Mouse (Mus musculus) lung, adult 2 months (tissue): ENCODE data around the gene Tmem102. TPM values are rescaled to one million over a fixed set of nuclear protein-coding genes. Genes with fewer than 3 reads are reported as not detected.

ENCODE experiments used
- DNase-seq: peaks from one replicate; pipeline ENCODE4 v3.0.0; 2022
- H3K4me1 ChIP-seq: fragments of 200-500 bp; 2 replicates; pipeline ENCODE4 v1.6.1; 2011; ENCODE audit warnings: low read length; ENCODE audit not compliant: control insufficient read depth, insufficient read depth
- H3K4me3 ChIP-seq: fragments of 200-500 bp; replicated peaks from 2 replicates; pipeline ENCODE3; 2011; ENCODE audit warnings: low read depth, mild to moderate bottlenecking, control low read depth, low read length; ENCODE audit errors: extremely low read depth
- CTCF ChIP-seq: fragments of 200-500 bp; IDR thresholded peaks from 2 replicates; pipeline ENCODE4 v1.5.1; 2011; ENCODE audit warnings: mild to moderate bottlenecking, low read length, control low read depth; ENCODE audit not compliant: insufficient read depth
- POLR2A ChIP-seq: fragments of 200-500 bp; IDR thresholded peaks from 2 replicates; pipeline ENCODE4 v1.6.1; 2011; ENCODE audit warnings: low read depth, mild to moderate bottlenecking, control low read depth, low read length, borderline replicate concordance; ENCODE audit errors: extremely low read depth
- WGBS: fragments of 180-500 bp; shearing (Covaris S2); methylation state at CpG from one replicate; pipeline ENCODE4 v1.1.7; 2018; 5-methylcytosine and 5-hydroxymethylcytosine counted together
- polyA plus RNA-seq: library from polyadenylated mRNA; depleted of rRNA; stranded (reverse); fragments of >200 nt; gene quantifications from 2 replicates; pipeline ENCODE4 v1.2.3, GENCODE M21; 2012

Gene Tmem102
- polyA plus RNA-seq, 1 experiment, result 9.4 TPM

DNA sequence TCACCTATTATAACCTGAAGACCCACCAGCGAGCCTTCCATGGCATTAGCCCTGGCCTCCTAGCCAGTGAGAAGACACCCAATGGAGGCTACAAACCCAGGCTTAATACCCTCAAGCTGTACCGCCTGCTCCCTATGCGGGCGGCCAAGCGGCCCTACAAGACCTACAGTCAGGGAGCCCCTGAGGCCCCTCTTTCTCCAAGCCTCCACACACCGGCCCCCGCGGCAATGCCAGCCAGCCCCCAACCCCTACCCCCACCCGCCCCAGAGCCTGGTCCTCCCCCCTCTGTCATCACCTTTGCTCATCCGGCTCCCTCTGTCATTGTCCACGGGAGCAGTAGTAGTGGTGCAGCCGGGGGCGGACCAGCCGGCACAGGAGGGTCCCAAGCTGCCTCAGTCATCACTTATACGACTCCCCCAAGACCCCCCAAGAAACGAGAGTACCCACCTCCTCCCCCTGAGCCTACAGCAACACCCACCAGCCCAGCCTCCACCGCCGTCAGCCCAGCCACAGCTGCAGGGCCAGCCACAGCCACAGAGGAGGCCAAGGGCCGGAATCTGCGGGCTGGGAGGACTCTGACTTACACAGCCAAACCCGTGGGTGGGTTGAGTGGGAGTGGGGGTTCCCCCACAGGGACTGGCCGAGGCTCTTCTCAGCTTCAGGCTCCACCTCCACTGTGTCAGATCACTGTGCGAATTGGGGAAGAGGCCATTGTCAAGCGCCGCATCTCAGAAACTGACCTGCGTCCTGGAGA is 27.7 kb downstream of the Tmem102 start:
- Histone ChIP-seq H3K4me3 (no peak overlapping the region), H3K4me1 (no peaks in the 10 kb centered on the region; the same call in 1 of the 2 replicates)
- no peak for DNase-seq
- TF ChIP-seq POLR2A (no peak), CTCF (no peak)
- 66% methylated on average over 26 of the region's 26 CpGs for WGBS

DNA sequence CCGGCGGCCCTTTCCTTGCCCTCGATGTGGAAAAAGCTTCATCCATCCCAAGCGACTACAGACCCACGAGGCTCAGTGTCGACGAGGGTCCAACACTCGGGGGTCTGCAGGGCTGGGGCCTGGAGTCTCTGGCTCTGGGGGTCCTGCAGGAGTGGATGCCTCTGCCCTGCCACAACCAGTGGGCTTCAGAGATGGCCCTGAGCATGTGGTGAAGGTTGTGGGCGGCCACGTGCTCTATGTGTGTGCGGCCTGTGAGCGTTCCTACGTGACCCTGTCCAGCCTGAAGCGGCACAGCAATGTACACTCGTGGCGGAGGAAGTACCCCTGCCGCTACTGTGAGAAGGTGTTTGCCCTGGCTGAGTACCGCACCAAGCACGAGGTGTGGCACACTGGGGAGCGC is 28.9 kb downstream of the Tmem102 start:
- DNase-seq, result no peak
- 82% methylated on average over 20 of the region's 20 CpGs for WGBS
- no peaks in the 10 kb centered on the region for H3K4me1 ChIP-seq
- no peak overlapping the region for H3K4me3 ChIP-seq
- TF ChIP-seq POLR2A (no peak), CTCF (no peak)

DNA sequence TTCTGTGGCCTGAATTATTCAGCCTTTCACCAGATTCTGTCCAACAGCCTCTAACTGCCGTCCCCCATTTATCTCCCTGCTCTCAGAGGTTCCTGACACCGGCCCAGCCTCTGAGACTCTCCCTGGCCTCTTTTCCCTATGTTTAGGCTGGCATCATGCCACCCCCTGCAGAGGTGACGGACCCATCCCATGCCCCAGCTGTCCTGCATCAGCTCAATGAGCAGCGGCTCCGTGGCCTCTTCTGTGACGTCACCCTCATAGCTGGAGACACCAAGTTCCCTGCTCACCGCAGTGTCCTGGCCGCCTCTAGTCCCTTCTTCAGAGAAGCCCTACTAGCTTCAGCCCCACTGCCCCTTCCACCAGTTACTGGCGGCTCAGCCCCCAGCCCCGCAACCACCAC is 29.7 kb downstream of the Tmem102 start:
- WGBS, result 66% methylated on average over 10 of the region's 10 CpGs
- no peak overlapping the region for H3K4me3 ChIP-seq
- no peak for DNase-seq
- TF ChIP-seq CTCF (no peak), POLR2A (no peak)
- H3K4me1 ChIP-seq, result no peaks in the 10 kb centered on the region

DNA sequence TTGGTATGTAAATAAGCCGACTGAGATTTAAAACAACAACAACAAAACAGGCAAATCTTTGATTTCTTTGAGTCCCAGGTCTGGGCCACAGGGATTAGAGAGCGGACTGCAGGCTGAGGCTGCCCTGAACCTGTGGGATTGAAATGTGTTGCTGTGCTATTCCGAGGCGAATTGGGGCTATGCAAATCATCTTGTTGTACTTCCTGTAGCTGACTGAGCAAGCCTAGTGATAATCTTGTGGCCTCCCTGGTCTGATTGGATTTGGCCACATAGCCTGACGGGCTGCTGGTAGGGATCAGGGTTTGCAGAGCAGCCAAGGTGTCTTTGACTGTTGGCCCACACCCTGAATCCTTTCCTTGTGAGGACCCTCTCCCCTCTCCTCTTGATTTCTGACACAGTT is 30.5 kb downstream of the Tmem102 start:
- DNase-seq, result no peak
- H3K4me1 ChIP-seq, result no peaks in the 10 kb centered on the region
- no peak overlapping the region for H3K4me3 ChIP-seq
- no peak for TF ChIP-seq POLR2A
- no peak for TF ChIP-seq CTCF
- WGBS, result 69% methylated on average over 5 of the region's 5 CpGs

DNA sequence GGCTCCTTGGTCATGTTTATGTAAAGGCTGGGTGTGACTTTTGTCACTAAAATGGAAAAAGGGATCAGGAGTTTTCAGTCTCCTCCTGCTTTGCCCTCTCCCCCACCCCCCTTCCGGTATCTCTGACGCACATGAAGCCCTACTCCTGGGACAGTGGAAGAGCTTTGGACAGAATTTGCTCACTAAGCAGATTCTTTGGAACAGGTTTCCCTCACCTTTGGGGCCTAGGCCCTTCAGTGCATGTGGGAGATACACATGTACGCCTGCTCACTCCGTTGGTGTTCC is 37.9 kb downstream of the Tmem102 start:
- WGBS, result 24% methylated on average over 4 of the region's 4 CpGs
- Histone ChIP-seq H3K4me1 (peaks cover 17% of the 10 kb centered on the region), H3K4me3 (peak overlapping the region; percentile 99)
- DNase-seq, result no peak
- TF ChIP-seq POLR2A, result no peak
- no peak for TF ChIP-seq CTCF

DNA sequence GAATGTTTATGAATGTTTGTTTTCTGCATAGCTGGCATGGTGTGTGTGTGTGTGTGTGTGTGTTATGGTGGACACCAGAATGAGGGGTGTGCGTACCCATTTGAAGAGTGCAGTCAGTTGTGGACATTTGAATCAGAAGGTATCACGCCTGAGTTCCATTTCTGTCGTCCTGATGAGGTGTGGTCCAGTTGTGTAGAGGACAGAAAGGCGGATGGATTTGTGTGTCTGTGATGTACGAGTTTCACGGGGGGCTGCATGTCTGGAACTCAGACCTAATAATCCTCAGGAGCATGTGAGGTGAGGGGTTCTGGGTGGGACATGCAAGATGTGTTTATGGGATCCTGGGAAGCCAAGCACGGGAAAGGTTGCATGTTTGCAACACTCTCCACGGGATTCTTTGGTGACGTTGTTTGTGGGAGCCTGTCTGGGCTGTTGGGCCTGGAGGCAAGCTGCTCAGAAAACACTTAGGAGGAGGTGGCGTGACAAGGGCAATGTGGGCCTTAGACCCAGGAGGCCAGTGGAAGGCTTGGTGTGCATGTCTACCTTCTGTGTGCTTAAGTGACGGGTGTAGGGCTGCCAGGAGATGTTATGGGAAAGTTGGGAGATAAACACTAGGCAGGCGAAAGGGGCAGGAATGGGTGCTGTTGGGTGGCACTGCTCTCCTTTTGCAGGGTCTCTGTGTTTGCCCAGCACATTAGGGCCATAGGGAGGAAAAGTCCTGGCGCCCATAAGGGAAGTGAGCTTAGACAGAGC is 38.4 kb downstream of the Tmem102 start:
- H3K4me1 ChIP-seq, result peaks cover 17% of the 10 kb centered on the region
- no peak for TF ChIP-seq CTCF
- peak; percentile 33; the same call in 1 of the 2 replicates for TF ChIP-seq POLR2A
- H3K4me3 ChIP-seq, result peak overlapping the region; percentile 99
- WGBS, result 22% methylated on average over 13 of the region's 13 CpGs
- DNase-seq, result peak; percentile 42

DNA sequence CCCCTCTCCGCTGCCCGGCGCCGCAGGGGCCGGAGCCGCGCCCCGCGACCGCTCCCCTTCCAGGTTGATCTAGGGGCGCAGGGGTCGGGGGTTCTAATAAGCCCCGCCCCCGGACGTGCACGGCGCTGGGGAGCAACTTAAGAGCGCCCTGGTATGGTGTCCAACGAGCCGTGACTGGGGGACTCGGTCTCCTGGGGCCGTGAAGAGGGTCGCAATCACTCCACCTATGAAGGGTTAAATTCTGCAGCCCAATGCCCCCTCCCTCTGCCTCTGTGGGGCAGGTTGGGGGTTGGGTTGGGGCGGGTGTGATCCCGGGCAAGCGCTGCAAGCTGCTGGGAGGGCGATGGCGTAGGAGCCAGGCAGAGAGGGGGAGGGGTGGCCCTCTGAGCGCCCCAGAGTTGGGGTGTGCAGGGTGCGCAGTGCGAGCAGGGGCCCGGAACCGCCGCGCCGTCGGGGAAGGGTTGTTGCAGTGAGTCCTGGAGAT is 39.3 kb downstream of the Tmem102 start:
- WGBS, result under 1% methylated on average over 36 of the region's 37 CpGs
- peak; percentile 78 for DNase-seq
- H3K4me1 ChIP-seq, result peaks cover 17% of the 10 kb centered on the region
- TF ChIP-seq CTCF (no peak), POLR2A (peak; percentile 60; the same call in 1 of the 2 replicates)
- H3K4me3 ChIP-seq, result peak overlapping the region; percentile 99

DNA sequence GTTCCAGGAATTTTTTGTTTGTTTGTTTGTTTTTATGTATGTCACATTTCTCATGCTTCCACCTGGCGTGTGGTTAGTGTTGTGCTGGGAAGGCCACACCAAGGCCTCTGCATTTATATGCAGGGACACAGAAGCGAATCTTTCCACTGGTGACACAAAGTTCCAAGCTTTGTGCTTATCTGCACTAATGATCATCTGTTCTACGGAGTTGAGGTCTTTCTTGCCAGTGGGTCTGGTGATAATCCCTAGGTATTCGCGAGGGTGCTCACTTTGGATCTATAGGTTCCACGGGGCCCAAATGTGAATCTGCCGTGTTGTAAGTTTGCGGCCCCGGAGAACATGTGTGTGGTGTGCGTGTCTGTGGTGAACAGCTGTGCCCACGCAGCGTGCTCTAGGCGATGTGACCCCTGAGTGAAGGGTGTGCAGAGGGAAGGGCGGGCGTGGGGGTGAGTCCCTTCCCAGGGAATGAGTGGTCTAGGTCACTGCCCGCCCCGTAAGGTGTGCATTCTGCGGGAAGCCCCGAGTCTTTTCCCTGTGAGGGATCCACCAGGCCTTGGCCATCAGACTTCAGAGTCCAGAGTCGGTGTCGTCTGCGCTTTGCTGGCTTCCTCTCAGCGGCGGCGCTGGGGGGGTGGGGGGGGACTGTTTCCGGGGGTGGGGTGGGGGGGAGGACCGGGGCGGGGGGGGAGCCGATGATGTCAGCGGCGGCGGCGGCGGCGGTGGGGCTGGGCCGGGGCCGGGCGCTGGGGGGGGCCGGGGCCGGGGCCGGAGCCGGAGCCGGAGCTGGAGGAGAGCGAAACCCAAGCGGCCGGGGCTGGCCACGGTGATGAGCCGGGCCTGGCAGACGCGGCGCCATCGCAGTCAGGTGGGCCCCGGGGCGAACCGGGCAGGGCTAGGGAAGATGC is 40.0 kb downstream of the Tmem102 start, which contains the start of gene Zbtb4:
TSS of gene Zbtb4 (plus strand) at position 692 of the 905 bp plus-strand sequence.
- peak; percentile 58 for DNase-seq
- TF ChIP-seq POLR2A (peak; percentile 70; the same call in 1 of the 2 replicates), CTCF (no peak)
- Histone ChIP-seq H3K4me3 (peak within 1 kb of the TSS; percentile 99), H3K4me1 (peaks cover 17% of the 10 kb centered on the region)
- WGBS, result 16% methylated on average over 36 of the region's 55 CpGs

DNA sequence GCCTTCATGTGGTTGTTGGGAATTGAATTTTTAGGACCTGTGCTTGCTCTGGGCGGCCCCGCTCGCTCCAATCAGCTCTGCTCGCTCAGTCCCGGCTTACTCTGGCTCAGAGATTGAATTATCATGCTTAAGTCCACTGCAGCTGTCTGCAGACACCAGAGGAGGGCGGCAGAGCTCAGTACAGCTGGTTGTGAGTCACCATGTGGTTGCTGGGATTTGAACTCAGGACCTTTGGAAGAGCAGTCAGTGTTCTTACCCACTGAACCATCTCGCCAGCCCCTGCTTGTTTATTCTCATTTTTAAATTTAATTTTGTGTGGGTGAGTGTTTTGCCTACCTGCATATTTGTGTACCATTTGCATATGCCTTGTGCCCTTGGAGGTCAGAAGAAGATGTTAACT is 41.9 kb downstream of the Tmem102 start:
- no peak overlapping the region for H3K4me3 ChIP-seq
- DNase-seq, result no peak
- WGBS, result 82% methylated on average over 7 of the region's 7 CpGs

More for the DNA sequence above, 41.9 kb downstream of the Tmem102 start:
- TF ChIP-seq CTCF, result peak; percentile 38; the same call in 1 of the 2 replicates
- no peak for TF ChIP-seq POLR2A
- H3K4me1 ChIP-seq, result peaks cover 17% of the 10 kb centered on the region
